Mouse (Mus musculus): ENCODE data around the gene Pde6h.

Pde6h gene

GRCm38 (mm10) chr6:136980331-136980746 is 56.7 kb downstream of the Pde6h start:
- peak; percentile 88 for DNase-seq (ENCODE audit: low read depth)

GRCm38 (mm10) chr6:136982581-136982980 is 58.9 kb downstream of the Pde6h start:
- no peak for DNase-seq (ENCODE audit: low read depth)

- peak; percentile 40 for DNase-seq (ENCODE audit: low read depth)
These were observed 59.6 kb downstream of the Pde6h start for GRCm38 (mm10) chr6:136983201-136983600.

- DNase-seq (ENCODE audit: low read depth): no peak
These were observed 62.4 kb downstream of the Pde6h start for GRCm38 (mm10) chr6:136986019-136986418.

GRCm38 (mm10) chr6:136986718-136987117 is 63.1 kb downstream of the Pde6h start:
- no peak for DNase-seq (ENCODE audit: low read depth)

- DNase-seq (ENCODE audit: low read depth): peak; percentile 56
These were observed 65.0 kb downstream of the Pde6h start for GRCm38 (mm10) chr6:136988536-136989060.

GRCm38 (mm10) chr6:136989824-136990497 is 66.3 kb downstream of the Pde6h start:
- DNase-seq (ENCODE audit: low read depth): peak; percentile 50

- DNase-seq (ENCODE audit: low read depth): no peak
These were observed 66.9 kb downstream of the Pde6h start for GRCm38 (mm10) chr6:136990557-136990956.

GRCm38 (mm10) chr6:136993574-136993973 is 69.9 kb downstream of the Pde6h start:
- peak; percentile 81 for DNase-seq (ENCODE audit: low read depth)

GRCm38 (mm10) chr6:136995533-136995932 is 71.9 kb downstream of the Pde6h start:
- peak; percentile 48 for DNase-seq (ENCODE audit: low read depth)

- DNase-seq (ENCODE audit: low read depth): no peak
These were observed 72.7 kb downstream of the Pde6h start for GRCm38 (mm10) chr6:136996336-136996735.

- no peak for DNase-seq (ENCODE audit: low read depth)
These were observed 74.5 kb downstream of the Pde6h start for GRCm38 (mm10) chr6:136998181-136998580.

- DNase-seq (ENCODE audit: low read depth): no peak
These were observed 75.4 kb downstream of the Pde6h start for GRCm38 (mm10) chr6:136999009-136999408.

- peak; percentile 48 for DNase-seq (ENCODE audit: low read depth)
These were observed 76.2 kb downstream of the Pde6h start for GRCm38 (mm10) chr6:136999707-137000446.

GRCm38 (mm10) chr6:137000706-137001105 is 77.1 kb downstream of the Pde6h start:
- no peak for DNase-seq (ENCODE audit: low read depth)

GRCm38 (mm10) chr6:137001267-137002168 is 77.9 kb downstream of the Pde6h start:
- DNase-seq (ENCODE audit: low read depth): peak; percentile 32

- no peak for DNase-seq (ENCODE audit: low read depth)
These were observed 78.5 kb downstream of the Pde6h start for GRCm38 (mm10) chr6:137002169-137002514.

- DNase-seq (ENCODE audit: low read depth): no peak
These were observed 80.7 kb downstream of the Pde6h start for GRCm38 (mm10) chr6:137004359-137004758.

- no peak for DNase-seq (ENCODE audit: low read depth)
These were observed 87.6 kb downstream of the Pde6h start for GRCm38 (mm10) chr6:137011187-137011586.

GRCm38 (mm10) chr6:137014346-137014745 is 90.7 kb downstream of the Pde6h start:
- DNase-seq (ENCODE audit: low read depth): no peak

- no peak for DNase-seq (ENCODE audit: low read depth)
These were observed 93.8 kb downstream of the Pde6h start for GRCm38 (mm10) chr6:137017216-137017973.
